In the genomic region with DNA sequence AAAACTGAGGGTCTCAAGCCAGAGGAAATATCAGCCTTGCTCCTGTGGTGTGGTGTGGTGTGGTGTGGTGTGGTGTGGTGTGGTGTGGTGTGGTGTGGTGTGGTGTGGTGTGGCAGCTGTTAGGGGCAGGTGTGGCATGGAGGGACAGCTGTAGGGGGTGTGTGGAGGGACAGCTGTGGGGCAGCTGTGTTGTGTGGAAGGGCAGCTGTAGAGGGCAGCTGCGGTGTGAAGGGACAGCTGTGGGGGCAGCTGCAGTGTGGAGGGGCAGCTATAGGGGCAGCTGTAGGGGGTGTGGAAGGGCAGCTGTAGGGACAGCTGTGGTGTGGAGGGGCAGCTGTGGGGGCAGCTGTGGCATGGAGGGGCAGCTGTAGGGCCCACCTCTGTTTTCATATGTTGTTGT, we compare ENCODE assay signal across 20 mouse cellular contexts.
"Had no signal": no experiment of that assay in that cellular context is flagged by ENCODE, and none has a peak within 500 bp of the region (broad histone marks: within the 10 kb centered on the region; RNA-seq: fewer than 3 reads in every experiment).

No protein-coding gene starts in this region.

- H3K27me3 ChIP-seq: midbrain, embryonic 12.5 days; neural tube, embryonic 13.5 days; neural tube, embryonic 15.5 days; stomach, embryonic 15.5 days had no signal

- DNase-seq: lung, adult 18-20 months; lung, embryonic 14.5 days; lung, postnatal 10 days; lung, postnatal 4 days; midbrain, embryonic 14.5 days; retina, postnatal 1 day; right cerebral cortex, adult 18-20 months; right cerebral cortex, postnatal 25 days; right cerebral cortex, postnatal 4 days; spleen, adult 18-20 months; thymus, adult 2 months; thymus, postnatal 25 days; thymus, postnatal 4 days had no signal

- H3K27ac ChIP-seq: midbrain, embryonic 12.5 days; neural tube, embryonic 13.5 days; neural tube, embryonic 15.5 days; stomach, embryonic 15.5 days; stomach, postnatal 0 days had no signal

- H3K36me3 ChIP-seq: midbrain, embryonic 12.5 days; neural tube, embryonic 13.5 days; neural tube, embryonic 15.5 days; stomach, embryonic 15.5 days had no signal

- H3K4me2 ChIP-seq: lung, embryonic 14.5 days; midbrain, embryonic 12.5 days; neural tube, embryonic 13.5 days; neural tube, embryonic 15.5 days; stomach, embryonic 15.5 days had no signal

- ATAC-seq: midbrain, embryonic 16.5 days had no signal

- H3K4me1 ChIP-seq: midbrain, embryonic 12.5 days; neural tube, embryonic 13.5 days; neural tube, embryonic 15.5 days; stomach, embryonic 15.5 days had no signal

- H3K4me3 ChIP-seq: megakaryocyte, embryonic 14.5 days; midbrain, embryonic 12.5 days; neural tube, embryonic 13.5 days; neural tube, embryonic 15.5 days; stomach, embryonic 15.5 days had no signal

- H3K9ac ChIP-seq: lung, embryonic 14.5 days; midbrain, embryonic 12.5 days; neural tube, embryonic 13.5 days; neural tube, embryonic 15.5 days; stomach, embryonic 15.5 days had no signal

- H3K9me3 ChIP-seq: megakaryocyte, embryonic 14.5 days; midbrain, embryonic 12.5 days; neural tube, embryonic 13.5 days; neural tube, embryonic 15.5 days; stomach, embryonic 15.5 days had no signal
